Mouse (Mus musculus) MEL (cell line): ENCODE measurements at regions not wholly inside any gene's neighbourhood (a gene's known extent, or its start where the extent isn't known, plus 50 kb on each side); places are given as distances from the start of the nearest gene placed in this dataset.

Source experiments
- DNase-seq: peaks from one replicate; pipeline ENCODE4 v3.0.0; 2011; ENCODE audit warnings: low read depth, low spot score
- H3K27ac ChIP-seq: 2 replicates; pipeline ENCODE4 v1.5.1; 2012; ENCODE audit warnings: low read depth, mild to moderate bottlenecking, control low read depth, low read length, moderate library complexity; ENCODE audit not compliant: control insufficient read depth
- H3K27me3 ChIP-seq, 2 experiments: fragments of 150-350 bp in 1 of 2; sonication (generic) in 1 of 2; 2 replicates each; pipeline ENCODE4 v1.6.1; 2012; ENCODE audit warnings: low read length in 2 of 2, mild to moderate bottlenecking in 2 of 2, improper control_type of control experiment in 1 of 2, moderate library complexity in 1 of 2; ENCODE audit not compliant: insufficient read depth in 2 of 2, control insufficient read depth in 1 of 2
- H3K36me3 ChIP-seq, 2 experiments: 2 replicates each; pipeline ENCODE4 v1.6.1; 2012 to 2014; ENCODE audit warnings: low read length in 2 of 2, improper control_type of control experiment in 1 of 2, inconsistent platforms in 1 of 2, mild to moderate bottlenecking in 1 of 2; ENCODE audit not compliant: insufficient read depth in 2 of 2, control insufficient read depth in 1 of 2
- H3K4me1 ChIP-seq, 2 experiments: fragments of 150-350 bp in 1 of 2; sonication (generic) in 1 of 2; 2 replicates each; pipeline ENCODE4 v1.6.1; 2012; ENCODE audit warnings: low read length in 2 of 2, improper control_type of control experiment in 1 of 2, mild to moderate bottlenecking in 1 of 2; ENCODE audit not compliant: insufficient read depth in 2 of 2, control insufficient read depth in 1 of 2
- H3K4me3 ChIP-seq, 2 experiments: fragments of 150-350 bp in 1 of 2; sonication (generic) in 1 of 2; 2 replicates each; pipeline ENCODE4 v1.5.1; 2012; ENCODE audit warnings: low read depth in 2 of 2, low read length in 2 of 2, mild to moderate bottlenecking in 2 of 2, moderate library complexity in 2 of 2, control low read depth in 1 of 2, improper control_type of control experiment in 1 of 2; ENCODE audit not compliant: control insufficient read depth in 1 of 2, insufficient read depth in 1 of 2
- H3K79me2 ChIP-seq: 2 replicates; pipeline ENCODE4 v1.6.1; 2012; ENCODE audit warnings: mild to moderate bottlenecking, low read length, moderate library complexity; ENCODE audit not compliant: control insufficient read depth, poor library complexity, insufficient read depth
- H3K9ac ChIP-seq: 2 replicates; pipeline ENCODE4 v1.6.1; 2012; ENCODE audit warnings: low read depth, mild to moderate bottlenecking, control low read depth, low read length, moderate library complexity; ENCODE audit not compliant: control insufficient read depth, poor library complexity, severe bottlenecking
- H3K9me3 ChIP-seq: fragments of 150-350 bp; sonication (generic); replicated peaks from 2 replicates; pipeline ENCODE4 v1.6.1; 2012; ENCODE audit warnings: mild to moderate bottlenecking, low read length, improper control_type of control experiment, moderate library complexity; ENCODE audit not compliant: insufficient read depth
- CHD1 ChIP-seq: IDR thresholded peaks from 2 replicates; pipeline ENCODE4 v1.6.1; 2012; ENCODE audit warnings: low read depth, mild to moderate bottlenecking, inconsistent platforms, low read length, improper control_type of control experiment
- E2F4 ChIP-seq: IDR thresholded peaks from 2 replicates; pipeline ENCODE4 v1.6.1; 2011; ENCODE audit warnings: low read depth, low read length, improper control_type of control experiment, borderline replicate concordance
- GABPA ChIP-seq: IDR thresholded peaks from 2 replicates; pipeline ENCODE4 v1.6.1; 2012; ENCODE audit warnings: low read depth, mild to moderate bottlenecking, inconsistent platforms, low read length, improper control_type of control experiment, moderate library complexity
- KAT2A ChIP-seq: conservative IDR thresholded peaks from 2 replicates; pipeline ENCODE4 v1.6.1; 2012; ENCODE audit warnings: low read depth, low read length, improper control_type of control experiment, inconsistent platforms
- MAX ChIP-seq: IDR thresholded peaks from 2 replicates; pipeline ENCODE4 v1.6.1; 2011; ENCODE audit warnings: low read length, improper control_type of control experiment
- MYC ChIP-seq: IDR thresholded peaks from 2 replicates; pipeline ENCODE4 v1.6.1; 2011; ENCODE audit warnings: low read depth, mild to moderate bottlenecking, low read length, improper control_type of control experiment, moderate library complexity
- NELFE ChIP-seq: IDR thresholded peaks from 2 replicates; pipeline ENCODE4 v1.6.1; 2011; ENCODE audit warnings: low read depth, low read length, improper control_type of control experiment
- NRF1 ChIP-seq: IDR thresholded peaks from 2 replicates; pipeline ENCODE4 v1.6.1; 2014; ENCODE audit warnings: low read depth, mild to moderate bottlenecking, inconsistent platforms, low read length, improper control_type of control experiment, moderate library complexity; ENCODE audit not compliant: poor library complexity, insufficient read depth, severe bottlenecking
- POLR2AphosphoS2 ChIP-seq: IDR thresholded peaks from 2 replicates; pipeline ENCODE4 v1.6.1; 2011; ENCODE audit warnings: low read length, improper control_type of control experiment
- POLR2AphosphoS5 ChIP-seq: IDR thresholded peaks from 2 replicates; pipeline ENCODE4 v1.6.1; 2012; ENCODE audit warnings: low read depth, borderline replicate concordance, mild to moderate bottlenecking, inconsistent platforms, low read length, moderate library complexity, mixed read lengths
- RAD21 ChIP-seq: IDR thresholded peaks from 2 replicates; pipeline ENCODE4 v1.6.1; 2011; ENCODE audit warnings: mild to moderate bottlenecking, low read depth, low read length, improper control_type of control experiment
- SIN3A ChIP-seq: IDR thresholded peaks from 2 replicates; pipeline ENCODE4 v1.6.1; 2012; ENCODE audit warnings: low read length, improper control_type of control experiment, inconsistent platforms
- TBP ChIP-seq: IDR thresholded peaks from 2 replicates; pipeline ENCODE4 v1.8.0; 2011; ENCODE audit warnings: low read depth, low read length, improper control_type of control experiment
- TCF12 ChIP-seq: IDR thresholded peaks from 2 replicates; pipeline ENCODE4 v1.6.1; 2014; ENCODE audit warnings: low read depth, mild to moderate bottlenecking, inconsistent platforms, low read length, improper control_type of control experiment, moderate library complexity
- ZC3H11A ChIP-seq: IDR thresholded peaks from 2 replicates; pipeline ENCODE4 v1.6.1; 2012; ENCODE audit warnings: low read depth, mild to moderate bottlenecking, inconsistent platforms, low read length, improper control_type of control experiment
- ZKSCAN1 ChIP-seq: IDR thresholded peaks from 2 replicates; pipeline ENCODE4 v1.6.1; 2012; ENCODE audit warnings: low read depth, mild to moderate bottlenecking, inconsistent platforms, low read length, improper control_type of control experiment, moderate library complexity

GRCm38 (mm10) chr2:133688121-133688787 lies 136.3 kb downstream of the Bmp2 start (continued):
- no peak for TF ChIP-seq RAD21
- TF ChIP-seq E2F4, result no peak
- TF ChIP-seq POLR2AphosphoS2, result no peak; the same call in 1 of the 2 replicates

GRCm38 (mm10) chr2:133688788-133689155 lies 136.8 kb downstream of the Bmp2 start:
- Histone ChIP-seq H3K36me3 (peaks cover 0 to 19% of the 10 kb centered on the region in 2 experiments; a peak in 2 of 4 replicates), H3K9ac (0 out of 2 replicates have a peak overlapping the region, but pooled peaks have one; percentile 14), H3K79me2 (no peaks in the 10 kb centered on the region), H3K4me3 (peak overlapping the region; percentile 33 to 38; a peak in 3 of 4 replicates), H3K27me3 (no peaks in the 10 kb centered on the region), H3K27ac (peak overlapping the region; percentile 93), H3K9me3 (no peaks in the 10 kb centered on the region), H3K4me1 (peaks cover 12 to 14% of the 10 kb centered on the region in 2 experiments)
- no peak for TF ChIP-seq CHD1
- TF ChIP-seq MAX, result peak; percentile 9; the same call in 1 of the 2 replicates
- peak; percentile 6; the same call in 1 of the 2 replicates for TF ChIP-seq MYC
- peak; percentile 59 for DNase-seq

- no peak for TF ChIP-seq SIN3A
- TF ChIP-seq TCF12, result no peak
- no peak for TF ChIP-seq NRF1
- TF ChIP-seq KAT2A, result no peak
- TF ChIP-seq GABPA, result no peak
- no peak for TF ChIP-seq E2F4
- TF ChIP-seq ZKSCAN1, result no peak
- no peak for TF ChIP-seq POLR2AphosphoS5
- TF ChIP-seq NELFE, result no peak
- no peak for TF ChIP-seq TBP
- TF ChIP-seq ZC3H11A, result no peak
- DNase-seq, result no peak
- Histone ChIP-seq H3K36me3 (no peaks in the 10 kb centered on the region), H3K27me3 (no peaks in the 10 kb centered on the region), H3K9ac (no peak overlapping the region), H3K79me2 (no peaks in the 10 kb centered on the region), H3K27ac (no peak overlapping the region), H3K4me3 (no peak overlapping the region), H3K4me1 (no peaks in the 10 kb centered on the region), H3K9me3 (no peaks in the 10 kb centered on the region)
These were observed 157.0 kb downstream of the Bmp2 start for GRCm38 (mm10) chr2:133708735-133709584.
